In the genomic region with DNA sequence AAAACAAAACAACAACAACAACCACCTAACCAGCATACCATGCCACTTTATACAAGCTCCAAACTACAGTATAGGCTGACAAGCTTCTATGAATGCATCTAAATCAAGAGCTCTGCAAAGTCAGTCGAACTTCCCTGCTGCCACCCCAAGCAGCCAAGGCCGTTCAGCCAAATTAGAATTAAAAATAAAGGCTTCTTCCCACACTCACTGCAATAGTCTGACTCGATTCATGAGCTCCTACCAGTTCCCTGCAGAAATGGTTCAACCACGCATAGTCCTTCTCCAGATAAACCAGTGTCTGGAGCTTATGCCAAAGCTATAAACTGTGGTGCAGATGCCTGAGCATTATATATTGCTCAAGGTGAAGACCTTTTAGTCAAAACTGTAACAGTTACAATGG, we compare ENCODE assay signal across 11 mouse cellular contexts.
"Had no signal": no experiment of that assay in that cellular context is flagged by ENCODE, and none has a peak within 500 bp of the region (broad histone marks: within the 10 kb centered on the region; RNA-seq: fewer than 3 reads in every experiment).

No protein-coding gene starts in this region.

- DNase-seq: kidney, adult 2 months; kidney, postnatal 25 days; liver, postnatal 0 days; lung, embryonic 14.5 days; right cerebral cortex, postnatal 25 days; thymus, adult 2 months; thymus, postnatal 14 days; thymus, postnatal 4 days had no signal

- ATAC-seq: intestine, postnatal 0 days; liver, postnatal 0 days; lung, postnatal 0 days; midbrain, embryonic 15.5 days had no signal
